Mouse (Mus musculus): ENCODE results near the gene Pfn5.
"Not testable (repeated sequence)": the region's sequence is repeated elsewhere in the genome, so short reads cannot be mapped to it uniquely, and the experiment has no call there.

Pfn5 gene

DNA sequence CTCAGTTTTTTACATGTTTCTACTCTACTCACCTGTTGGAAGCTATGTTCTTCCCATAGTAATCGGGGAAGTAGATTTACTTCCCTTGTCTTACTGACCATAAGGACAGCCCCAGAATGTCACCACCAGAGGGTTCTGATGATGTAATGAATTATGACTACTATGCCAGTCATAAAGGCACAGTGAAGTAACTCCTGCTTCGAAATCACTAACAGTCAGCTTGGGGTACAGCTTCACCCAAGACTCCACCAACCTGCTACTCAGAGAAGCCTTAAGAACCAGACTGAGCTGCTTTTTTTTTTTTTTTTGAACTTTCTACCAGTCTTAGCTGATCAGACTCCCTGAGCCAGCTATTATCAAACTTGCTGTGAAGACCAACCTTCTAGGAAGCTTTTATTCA is at the start of gene Pfn5, which contains the start of gene Asb12:
Pfn5 (plus strand) TSS at position 218 of the 400 bp plus-strand sequence.
Asb12 (minus strand) TSS at position 101 of the 400 bp plus-strand sequence.
- DNase-seq, result no peak

DNA sequence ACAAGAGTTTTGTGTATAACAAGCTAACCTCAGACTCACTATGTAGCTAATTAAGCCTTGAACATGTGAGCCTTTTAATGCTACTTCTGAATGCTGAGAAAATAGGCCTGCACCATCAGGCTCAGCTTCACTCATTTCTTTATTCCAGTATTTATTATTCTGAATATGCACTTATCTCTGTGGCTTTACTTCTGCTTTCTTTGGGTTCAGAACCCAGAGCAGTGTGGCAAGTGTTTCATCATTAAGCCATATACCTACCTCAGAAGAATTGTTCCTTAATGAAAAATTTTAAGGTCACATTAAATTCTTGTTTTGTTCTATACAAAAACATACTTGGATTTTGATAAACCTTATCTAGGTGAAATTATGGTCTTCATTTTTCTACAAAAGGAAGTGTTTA is 34.0 kb upstream of the Pfn5 start:
- DNase-seq, result no peak

GRCm38 (mm10) chrX:95525166-95525565 is 32.7 kb upstream of the Pfn5 start:
- no peak for DNase-seq

GRCm38 (mm10) chrX:95535493-95535892 is 22.4 kb upstream of the Pfn5 start:
- DNase-seq, result not testable (repeated sequence)

- DNase-seq, result no peak
Observed at GRCm38 (mm10) chrX:95554321-95554720, 3.6 kb upstream of the Pfn5 start.

DNA sequence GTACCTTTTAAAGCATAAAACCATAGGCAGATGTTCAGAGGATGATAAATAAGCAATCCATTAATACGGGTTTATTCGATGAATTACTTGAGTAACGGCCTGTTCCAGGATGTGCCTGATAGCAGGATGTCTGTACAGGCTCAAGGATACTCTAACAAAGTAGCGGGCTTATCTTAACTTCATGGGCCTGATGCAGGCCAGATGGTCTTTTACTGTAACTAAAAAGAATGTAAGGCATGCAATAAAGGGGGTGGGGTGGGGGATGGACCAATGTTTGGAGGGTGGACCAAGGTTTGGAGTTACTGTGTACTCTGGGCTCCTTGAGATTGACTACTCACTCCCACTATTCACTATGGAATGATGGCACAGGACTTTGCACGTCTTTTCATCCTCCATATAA is 42.7 kb downstream of the Pfn5 start:
- DNase-seq, result peak; percentile 2
